Mouse (Mus musculus): ENCODE results near the gene Fam214a.

Fam214a gene

GRCm38 (mm10) chr9:75032408-75032807, 79.7 kb downstream of the Fam214a start:
- DNase-seq (ENCODE audit: low read depth): no peak

GRCm38 (mm10) chr9:75033141-75033540, 80.5 kb downstream of the Fam214a start:
- peak; percentile 66 for DNase-seq (ENCODE audit: low read depth)

- DNase-seq (ENCODE audit: low read depth): no peak
Measured at GRCm38 (mm10) chr9:75034691-75035090, 82.0 kb downstream of the Fam214a start.

- no peak for DNase-seq (ENCODE audit: low read depth)
Measured at GRCm38 (mm10) chr9:75035944-75036343, 83.3 kb downstream of the Fam214a start.

- DNase-seq (ENCODE audit: low read depth): peak; percentile 82
Measured at GRCm38 (mm10) chr9:75037451-75038356, 85.0 kb downstream of the Fam214a start, which contains the start of gene Arpp19. Gene Arpp19 (plus strand): TSS chr9:75037614.

- no peak for DNase-seq (ENCODE audit: low read depth)
Measured at GRCm38 (mm10) chr9:75038357-75038688, 85.6 kb downstream of the Fam214a start.

- no peak for DNase-seq (ENCODE audit: low read depth)
Measured at GRCm38 (mm10) chr9:75040566-75040965, 87.9 kb downstream of the Fam214a start.

- DNase-seq (ENCODE audit: low read depth): no peak
Measured at GRCm38 (mm10) chr9:75041840-75042525, 89.3 kb downstream of the Fam214a start.

- no peak for DNase-seq (ENCODE audit: low read depth)
Measured at GRCm38 (mm10) chr9:75043191-75043590, 90.5 kb downstream of the Fam214a start.

- no peak for DNase-seq (ENCODE audit: low read depth)
Measured at GRCm38 (mm10) chr9:75047079-75047478, 94.4 kb downstream of the Fam214a start.

- no peak for DNase-seq (ENCODE audit: low read depth)
Measured at GRCm38 (mm10) chr9:75049100-75049499, 96.4 kb downstream of the Fam214a start.

GRCm38 (mm10) chr9:75050003-75050402, 97.3 kb downstream of the Fam214a start:
- DNase-seq (ENCODE audit: low read depth): peak; percentile 86

- DNase-seq (ENCODE audit: low read depth): no peak
Measured at GRCm38 (mm10) chr9:75051841-75052240, 99.2 kb downstream of the Fam214a start.

- no peak for DNase-seq (ENCODE audit: low read depth)
Measured at GRCm38 (mm10) chr9:75055046-75055445, 102.4 kb downstream of the Fam214a start.

- DNase-seq (ENCODE audit: low read depth): peak; percentile 84
Measured at GRCm38 (mm10) chr9:75064678-75065331, 112.1 kb downstream of the Fam214a start.

- DNase-seq (ENCODE audit: low read depth): no peak
Measured at GRCm38 (mm10) chr9:75070457-75071028, 117.9 kb downstream of the Fam214a start, which contains the start of gene Myo5a. Gene Myo5a (plus strand): TSS chr9:75071015.

- peak; percentile 90 for DNase-seq (ENCODE audit: low read depth)
Measured at GRCm38 (mm10) chr9:75071029-75071705, 118.5 kb downstream of the Fam214a start.

- DNase-seq (ENCODE audit: low read depth): peak; percentile 50
Measured at GRCm38 (mm10) chr9:75071706-75072192, 119.1 kb downstream of the Fam214a start.

GRCm38 (mm10) chr9:75072361-75072760, 119.7 kb downstream of the Fam214a start:
- DNase-seq (ENCODE audit: low read depth): no peak

GRCm38 (mm10) chr9:75077191-75077590, 124.5 kb downstream of the Fam214a start:
- DNase-seq (ENCODE audit: low read depth): peak; percentile 87
